Mouse (Mus musculus) midbrain, postnatal 0 days (tissue): ENCODE results near the gene Tmeff2. TPM values are rescaled to one million over a fixed set of nuclear protein-coding genes. Genes with fewer than 3 reads are reported as not detected.
A peak's percentile ranks its signal among the peaks of the same experiment; 100 is the strongest.

Experiments used
- ATAC-seq: fragments of 200-750 bp; cut with Nextera tagmentation; 2 replicates; pipeline ENCODE4 v1.8.0; 2017; ENCODE audit warnings: moderate number of reproducible peaks, mild to moderate bottlenecking, moderate TSS enrichment, moderate library complexity; ENCODE audit not compliant: low FRiP score
- DNase-seq: peaks from one replicate; pipeline ENCODE4 v3.0.0-alpha.2; 2015; ENCODE audit warnings: low spot score
- H3K27ac ChIP-seq: fragments of 300-500 bp; sonication (generic); 2 replicates; pipeline ENCODE4 v1.5.1; 2014; ENCODE audit warnings: low read depth, mild to moderate bottlenecking, low read length, mixed read lengths
- H3K27me3 ChIP-seq: fragments of 300-500 bp; sonication (generic); 2 replicates; pipeline ENCODE4 v1.6.1; 2014; ENCODE audit warnings: low read length, control low read depth, mixed read lengths; ENCODE audit not compliant: insufficient read depth
- H3K36me3 ChIP-seq: fragments of 300-500 bp; sonication (generic); 2 replicates; pipeline ENCODE4 v1.6.1; 2014; ENCODE audit warnings: low read length, control low read depth, mixed read lengths; ENCODE audit not compliant: insufficient read depth
- H3K4me1 ChIP-seq: fragments of 300-500 bp; sonication (generic); 2 replicates; pipeline ENCODE4 v1.6.1; 2014; ENCODE audit warnings: mild to moderate bottlenecking, control low read depth, antibody characterized with exemption, low read length, mixed read lengths; ENCODE audit not compliant: insufficient read depth
- H3K4me2 ChIP-seq: fragments of 300-500 bp; sonication (generic); 2 replicates; pipeline ENCODE4 v1.6.1; 2014; ENCODE audit warnings: low read depth, mild to moderate bottlenecking, low read length, mixed read lengths; ENCODE audit not compliant: poor library complexity, severe bottlenecking
- H3K4me3 ChIP-seq: fragments of 300-500 bp; sonication (generic); 2 replicates; pipeline ENCODE4 v1.5.1; 2014; ENCODE audit warnings: low read depth, mild to moderate bottlenecking, low read length, moderate library complexity
- H3K9ac ChIP-seq: fragments of 300-500 bp; sonication (generic); replicated peaks from 2 replicates; pipeline ENCODE4 v1.6.1; 2014; ENCODE audit warnings: mild to moderate bottlenecking, low read length, moderate library complexity, mixed read lengths; ENCODE audit not compliant: poor library complexity, severe bottlenecking
- H3K9me3 ChIP-seq: fragments of 300-500 bp; sonication (generic); 2 replicates; pipeline ENCODE4 v1.6.1; 2016; ENCODE audit warnings: low read length, control low read depth
- CTCF ChIP-seq: IDR thresholded peaks from 2 replicates; pipeline ENCODE4 v1.5.1; 2016; ENCODE audit warnings: antibody characterized with exemption, mild to moderate bottlenecking
- WGBS: fragments of 180-500 bp; shearing (Covaris S2); extraction: QIAGEN DNeasy Blood & Tissue Kit; methylation state at CpG from one replicate; pipeline ENCODE4 v1.1.7; 2014; 5-methylcytosine and 5-hydroxymethylcytosine counted together
- polyA plus RNA-seq: library from polyadenylated mRNA; unstranded; fragments of >200 nt; fragmentation: Nextera tagmentation; extraction: Ambion mirVana; gene quantifications from 2 replicates; pipeline ENCODE4 v1.2.1, GENCODE M21; 2015
- total RNA-seq: library from RNA; depleted of rRNA; stranded (reverse); fragments of >200 nt; gene quantifications from 2 replicates; pipeline ENCODE4 v1.2.3, GENCODE M21; 2014

Gene Tmeff2
- total and polyA plus RNA-seq, 2 experiments from 2014 or later, result 49.3 to 80.1 TPM

- no peaks in the 10 kb centered on the region for H3K27me3 ChIP-seq
- no peak overlapping the region for H3K4me2 ChIP-seq
- peaks cover 4% of the 10 kb centered on the region; the same call in 1 of the 2 replicates for H3K36me3 ChIP-seq
- no peak overlapping the region for H3K9ac ChIP-seq
- WGBS, result 81% methylated on average over 7 of the region's 7 CpGs
- no peak overlapping the region for H3K27ac ChIP-seq
- no peaks in the 10 kb centered on the region for H3K9me3 ChIP-seq
- H3K4me1 ChIP-seq, result no peaks in the 10 kb centered on the region
- no peak for TF ChIP-seq CTCF
- ATAC-seq (no peak), DNase-seq (no peak)
- no peak overlapping the region for H3K4me3 ChIP-seq
Measured at GRCm38 (mm10) chr1:50940131-50941039, 39.9 kb downstream of the Tmeff2 start.

- Histone ChIP-seq H3K9me3 (no peaks in the 10 kb centered on the region), H3K4me2 (no peak overlapping the region), H3K4me1 (no peaks in the 10 kb centered on the region), H3K4me3 (no peak overlapping the region), H3K27me3 (no peaks in the 10 kb centered on the region), H3K9ac (no peak overlapping the region), H3K27ac (no peak overlapping the region), H3K36me3 (peaks cover 4% of the 10 kb centered on the region; the same call in 1 of the 2 replicates)
- no peak for ATAC-seq
- no peak for DNase-seq
- no peak for TF ChIP-seq CTCF
- 61% methylated on average over 1 of the region's 1 CpGs for WGBS
Measured at GRCm38 (mm10) chr1:50948575-50948974, 48.1 kb downstream of the Tmeff2 start.

GRCm38 (mm10) chr1:50958844-50959243 is 58.4 kb downstream of the Tmeff2 start:
- no peak overlapping the region for H3K27ac ChIP-seq
- 85% methylated on average over 1 of the region's 1 CpGs for WGBS

GRCm38 (mm10) chr1:50961954-50962648 is 61.7 kb downstream of the Tmeff2 start:
- WGBS, result 33% methylated on average over 5 of the region's 5 CpGs
- no peaks in the 10 kb centered on the region for H3K36me3 ChIP-seq
- H3K4me2 ChIP-seq, result no peak overlapping the region
- peak; percentile 93 for TF ChIP-seq CTCF
- no peak overlapping the region for H3K9ac ChIP-seq
- H3K27me3 ChIP-seq, result no peaks in the 10 kb centered on the region
- H3K27ac ChIP-seq, result no peak overlapping the region
- ATAC-seq (no peak), DNase-seq (peak; percentile 83)
- no peaks in the 10 kb centered on the region for H3K4me1 ChIP-seq
- no peaks in the 10 kb centered on the region for H3K9me3 ChIP-seq
- H3K4me3 ChIP-seq, result no peak overlapping the region

More at GRCm38 (mm10) chr1:50958844-50959243, 58.4 kb downstream of the Tmeff2 start:
- Histone ChIP-seq H3K27me3 (no peaks in the 10 kb centered on the region), H3K4me2 (no peak overlapping the region), H3K9ac (no peak overlapping the region), H3K4me3 (no peak overlapping the region), H3K36me3 (no peaks in the 10 kb centered on the region), H3K9me3 (no peaks in the 10 kb centered on the region), H3K4me1 (no peaks in the 10 kb centered on the region)
- no peak for TF ChIP-seq CTCF
- ATAC-seq, result no peak
- no peak for DNase-seq

GRCm38 (mm10) chr1:50962649-50963000 is 62.2 kb downstream of the Tmeff2 start:
- no peak overlapping the region for H3K27ac ChIP-seq
- no peaks in the 10 kb centered on the region for H3K4me1 ChIP-seq
- no peak overlapping the region for H3K4me2 ChIP-seq
- WGBS, result 64% methylated on average over 4 of the region's 4 CpGs
- TF ChIP-seq CTCF, result no peak
- H3K9ac ChIP-seq, result no peak overlapping the region
- no peak for ATAC-seq
- no peaks in the 10 kb centered on the region for H3K9me3 ChIP-seq
- H3K4me3 ChIP-seq, result no peak overlapping the region
- no peaks in the 10 kb centered on the region for H3K27me3 ChIP-seq
- no peak for DNase-seq
- H3K36me3 ChIP-seq, result no peaks in the 10 kb centered on the region

- Histone ChIP-seq H3K27ac (no peak overlapping the region), H3K4me3 (no peak overlapping the region), H3K36me3 (no peaks in the 10 kb centered on the region), H3K4me1 (no peaks in the 10 kb centered on the region), H3K9me3 (no peaks in the 10 kb centered on the region), H3K9ac (no peak overlapping the region), H3K4me2 (no peak overlapping the region), H3K27me3 (no peaks in the 10 kb centered on the region)
- no peak for ATAC-seq
- DNase-seq, result no peak
- TF ChIP-seq CTCF, result no peak
- WGBS, result 84% methylated on average over 2 of the region's 2 CpGs
Measured at GRCm38 (mm10) chr1:50969685-50970084, 69.2 kb downstream of the Tmeff2 start.
